In the genomic region with DNA sequence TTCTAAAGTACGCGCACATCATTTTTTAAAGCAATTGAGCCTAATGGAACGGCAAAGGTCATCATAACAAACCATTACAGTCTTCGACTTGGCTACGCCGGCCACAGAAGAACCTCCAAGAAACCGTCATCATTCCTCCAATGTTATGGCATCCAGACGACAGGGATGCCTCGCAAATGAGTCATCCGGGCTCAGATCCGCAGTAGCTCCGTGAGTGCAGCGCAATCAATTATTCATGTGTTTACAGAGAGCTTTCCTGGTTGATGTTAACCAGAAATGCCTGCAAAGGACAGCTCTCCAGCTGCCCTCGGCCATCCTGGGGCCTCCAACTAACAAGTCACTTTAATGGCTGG, we compare ENCODE assay signal across 12 mouse cellular contexts. TPM values are rescaled to one million over a fixed set of nuclear protein-coding genes. Genes with fewer than 3 reads are reported as not detected.
DNase-seq lines count a peak whose midpoint lies in the region; ATAC-seq and TF ChIP-seq lines count a peak whose summit lies in the region.
"Had no signal": no experiment of that assay in that cellular context is flagged by ENCODE, and none has a peak within 500 bp of the region (broad histone marks: within the 10 kb centered on the region; RNA-seq: fewer than 3 reads in every experiment).

No protein-coding gene starts in this region.

- H3K4me3 ChIP-seq in kidney, adult 2 months (ENCODE audit: insufficient read depth, low read depth, low read length), result no peak overlapping the region
- H3K4me3 ChIP-seq: forebrain, embryonic 13.5 days; hindbrain, embryonic 13.5 days; limb, embryonic 10.5 days had no signal

- H3K27ac ChIP-seq in kidney, adult 2 months (ENCODE audit: insufficient read depth, low read depth, low read length), result no peak overlapping the region
- H3K27ac ChIP-seq: forebrain, embryonic 13.5 days; hindbrain, embryonic 13.5 days; limb, embryonic 10.5 days had no signal

- H3K36me3 ChIP-seq in kidney, adult 2 months (ENCODE audit: control insufficient read depth, insufficient read depth, low read length), result no peaks in the 10 kb centered on the region
- H3K36me3 ChIP-seq: hindbrain, embryonic 13.5 days; limb, embryonic 10.5 days had no signal

- no peak for ATAC-seq in activated CD4-positive, CD25-positive, alpha-beta regulatory T cell, adult 4 months
- ATAC-seq: forebrain, embryonic 13.5 days had no signal

- TF ChIP-seq CTCF in kidney, adult 2 months (conservative IDR thresholded peaks at IDR 0.05; ENCODE audit: insufficient read depth, insufficient read length, low read depth, low read length), result no peak

- peak; percentile 23 to 48 for DNase-seq in heart, adult 18-20 months
- no peak for DNase-seq in heart, adult 8-10 months (ENCODE audit: low spot score)
- DNase-seq in R1 (ENCODE audit: low read depth, low spot score), result peak; percentile 28
- peak; percentile 33 for DNase-seq in kidney, adult 2 months
- DNase-seq in lung, postnatal 4 days, result peak; percentile 72 to 89
- no peak for DNase-seq in layer of hippocampus, adult 9-11 months
- no peak for DNase-seq in c-Kit-positive CD71-positive TER-119-positive erythroid progenitor cells, embryonic 14.5 days (ENCODE audit: low spot score)
- DNase-seq: cerebellum, adult 11-12 months had no signal

- no peak for TF ChIP-seq POLR2A in kidney, adult 2 months (IDR thresholded peaks at IDR 0.05; ENCODE audit: low read depth, low read length)

- H3K4me1 ChIP-seq in kidney, adult 2 months (ENCODE audit: control insufficient read depth, insufficient read depth, low read length), result no peaks in the 10 kb centered on the region
- H3K4me1 ChIP-seq: forebrain, embryonic 13.5 days; hindbrain, embryonic 13.5 days; limb, embryonic 10.5 days had no signal

- WGBS in kidney, adult 2 months, result 53% methylated on average over 14 of the region's 14 CpGs

- no peaks in the 10 kb centered on the region for H3K27me3 ChIP-seq in kidney, adult 2 months (replicated peaks; ENCODE audit: control insufficient read depth, insufficient read depth, low read length)
- H3K27me3 ChIP-seq: hindbrain, embryonic 13.5 days had no signal

RNA-seq across cellular contexts. Expression of gene Marc1, which starts 29.0 kb away (rescaled TPM):
- total RNA-seq in heart, adult 18-20 months (2021), result under 1 TPM in 1 of 2 experiments, not detected in 1; 0.21 TPM
- not detected for total RNA-seq in heart, adult 8-10 months (2022)
- polyA plus RNA-seq in kidney, adult 2 months (2012; rRNA removed), result 1.0 and 2.1 TPM in 2 replicates
- polyA plus RNA-seq in activated CD4-positive, CD25-positive, alpha-beta regulatory T cell, adult 4 months (2017; shearing (Covaris generic)), result not detected

RNA-seq across cellular contexts. Expression of gene Hlx, which starts 49.7 kb away (rescaled TPM):
- 1 to 10 TPM; 6.8 to 6.9 TPM for total RNA-seq in heart, adult 18-20 months (2021)
- 1 to 10 TPM; 7.3 to 8.4 (median 8.0) TPM for total RNA-seq in heart, adult 8-10 months (2022)
- polyA plus RNA-seq in kidney, adult 2 months (2012; rRNA removed), result 7.4 and 8.1 TPM in 2 replicates
- not detected for polyA plus RNA-seq in activated CD4-positive, CD25-positive, alpha-beta regulatory T cell, adult 4 months (2017; shearing (Covaris generic))

Comparison
In these comparisons a context has a peak if more than half of its experiments do, and no peak if none do; other contexts are left out.
1. DNase-seq: peak in heart, adult 18-20 months (2 of 2), R1 (single experiment), kidney, adult 2 months (single experiment) and lung, postnatal 4 days (2 of 2); none in heart, adult 8-10 months (single experiment), layer of hippocampus, adult 9-11 months (single experiment) and c-Kit-positive CD71-positive TER-119-positive erythroid progenitor cells, embryonic 14.5 days (single experiment).